Mouse (Mus musculus): ENCODE measurements around the gene Notum. TPM values are rescaled to one million over a fixed set of nuclear protein-coding genes. Genes with fewer than 3 reads are reported as not detected.
A peak's percentile ranks its signal among the peaks of the same experiment; 100 is the strongest.
"Not testable (repeated sequence)": the region's sequence is repeated elsewhere in the genome, so short reads cannot be mapped to it uniquely, and the experiment has no call there.

Notum gene
- polyA plus RNA-seq, 1 experiment from 2014 or later, result 0.29 TPM

- H3K36me3 ChIP-seq (replicated peaks; ENCODE audit: insufficient read depth, low read length), result peaks cover 37% of the 10 kb centered on the region
- H3K4me2 ChIP-seq (ENCODE audit: low read depth, low read length), result no peak overlapping the region
- H3K4me1 ChIP-seq (ENCODE audit: insufficient read depth), result peaks cover 11% of the 10 kb centered on the region; the same call in 1 of the 2 replicates
- H3K4me3 ChIP-seq (ENCODE audit: low read depth, low read length), result no peak overlapping the region
- no peak for ATAC-seq
- H3K9me3 ChIP-seq (ENCODE audit: low read length), result no peaks in the 10 kb centered on the region
- H3K9ac ChIP-seq (replicated peaks), result no peak overlapping the region
- TF ChIP-seq EP300 (IDR thresholded peaks at IDR 0.05; ENCODE audit: low read depth) (no peak), CTCF (IDR thresholded peaks at IDR 0.05; ENCODE audit: low read depth) (no peak)
- H3K27ac ChIP-seq (ENCODE audit: low read depth), result no peak overlapping the region
- H3K27me3 ChIP-seq (ENCODE audit: insufficient read depth, low read length), result no peaks in the 10 kb centered on the region
- no peak for DNase-seq
- WGBS (ENCODE audit: insufficient replicate concordance), result 75% methylated on average over 3 of the region's 3 CpGs
Observed at GRCm38 (mm10) chr11:120683536-120683935, 22.6 kb upstream of the Notum start.

DNA sequence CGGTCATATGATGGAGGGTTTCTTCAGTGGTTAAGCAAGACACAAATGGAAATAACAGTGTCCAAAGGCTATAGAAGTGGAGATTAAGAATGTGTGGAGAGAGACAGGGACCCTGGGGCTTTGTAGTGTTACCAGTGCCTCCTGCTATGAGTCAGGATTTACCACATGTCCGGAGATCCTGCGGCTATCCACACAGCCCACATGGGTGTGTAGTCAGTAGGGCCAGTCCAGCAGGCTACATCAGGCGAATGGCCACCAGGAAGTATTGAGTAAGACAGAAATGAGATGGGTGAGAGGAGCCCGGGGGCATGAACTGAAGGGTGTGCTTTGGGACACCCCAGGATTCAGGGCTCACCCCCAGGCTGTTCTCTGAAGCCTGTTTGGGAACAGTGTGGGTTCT lies 21.7 kb upstream of the Notum start:
- Histone ChIP-seq H3K4me2 (ENCODE audit: low read depth, low read length) (no peak overlapping the region), H3K36me3 (replicated peaks; ENCODE audit: insufficient read depth, low read length) (peaks cover 37% of the 10 kb centered on the region), H3K4me3 (ENCODE audit: low read depth, low read length) (no peak overlapping the region), H3K9me3 (ENCODE audit: low read length) (no peaks in the 10 kb centered on the region), H3K27me3 (ENCODE audit: insufficient read depth, low read length) (no peaks in the 10 kb centered on the region), H3K9ac (replicated peaks) (no peak overlapping the region), H3K4me1 (ENCODE audit: insufficient read depth) (peaks cover 11% of the 10 kb centered on the region; the same call in 1 of the 2 replicates), H3K27ac (ENCODE audit: low read depth) (no peak overlapping the region)
- WGBS (ENCODE audit: insufficient replicate concordance), result 87% methylated on average over 5 of the region's 5 CpGs
- DNase-seq, result no peak
- ATAC-seq, result no peak
- TF ChIP-seq CTCF (IDR thresholded peaks at IDR 0.05; ENCODE audit: low read depth), result no peak
- no peak for TF ChIP-seq EP300 (IDR thresholded peaks at IDR 0.05; ENCODE audit: low read depth)

GRCm38 (mm10) chr11:120679909-120680308 lies 18.9 kb upstream of the Notum start:
- WGBS (ENCODE audit: insufficient replicate concordance), result 65% methylated on average over 3 of the region's 3 CpGs
- Histone ChIP-seq H3K27ac (ENCODE audit: low read depth) (0 out of 2 replicates have a peak overlapping the region, but pooled peaks have one; percentile 13), H3K4me2 (ENCODE audit: low read depth, low read length) (no peak overlapping the region), H3K4me3 (ENCODE audit: low read depth, low read length) (no peak overlapping the region), H3K9ac (replicated peaks) (no peak overlapping the region), H3K36me3 (replicated peaks; ENCODE audit: insufficient read depth, low read length) (peaks cover 31% of the 10 kb centered on the region), H3K27me3 (ENCODE audit: insufficient read depth, low read length) (no peaks in the 10 kb centered on the region), H3K9me3 (ENCODE audit: low read length) (no peaks in the 10 kb centered on the region), H3K4me1 (ENCODE audit: insufficient read depth) (peaks cover 18% of the 10 kb centered on the region)
- TF ChIP-seq CTCF (IDR thresholded peaks at IDR 0.05; ENCODE audit: low read depth) (peak; percentile 75), EP300 (IDR thresholded peaks at IDR 0.05; ENCODE audit: low read depth) (no peak)
- DNase-seq, result peak; percentile 52
- peak; percentile 73 for ATAC-seq

- DNase-seq, result no peak
- ATAC-seq, result no peak
- H3K36me3 ChIP-seq (replicated peaks; ENCODE audit: insufficient read depth, low read length), result peaks cover 29% of the 10 kb centered on the region
- no peak overlapping the region for H3K9ac ChIP-seq (replicated peaks)
- 79% methylated on average over 4 of the region's 4 CpGs for WGBS (ENCODE audit: insufficient replicate concordance)
- H3K9me3 ChIP-seq (ENCODE audit: low read length), result no peaks in the 10 kb centered on the region
- H3K4me3 ChIP-seq (ENCODE audit: low read depth, low read length), result no peak overlapping the region
- peaks cover 37% of the 10 kb centered on the region for H3K4me1 ChIP-seq (ENCODE audit: insufficient read depth)
- no peaks in the 10 kb centered on the region for H3K27me3 ChIP-seq (ENCODE audit: insufficient read depth, low read length)
- H3K27ac ChIP-seq (ENCODE audit: low read depth), result 0 out of 2 replicates have a peak overlapping the region, but pooled peaks have one; percentile 55
- H3K4me2 ChIP-seq (ENCODE audit: low read depth, low read length), result no peak overlapping the region
- TF ChIP-seq EP300 (IDR thresholded peaks at IDR 0.05; ENCODE audit: low read depth) (no peak), CTCF (IDR thresholded peaks at IDR 0.05; ENCODE audit: low read depth) (no peak)
Observed at GRCm38 (mm10) chr11:120676951-120677350, 16.0 kb upstream of the Notum start.

DNA sequence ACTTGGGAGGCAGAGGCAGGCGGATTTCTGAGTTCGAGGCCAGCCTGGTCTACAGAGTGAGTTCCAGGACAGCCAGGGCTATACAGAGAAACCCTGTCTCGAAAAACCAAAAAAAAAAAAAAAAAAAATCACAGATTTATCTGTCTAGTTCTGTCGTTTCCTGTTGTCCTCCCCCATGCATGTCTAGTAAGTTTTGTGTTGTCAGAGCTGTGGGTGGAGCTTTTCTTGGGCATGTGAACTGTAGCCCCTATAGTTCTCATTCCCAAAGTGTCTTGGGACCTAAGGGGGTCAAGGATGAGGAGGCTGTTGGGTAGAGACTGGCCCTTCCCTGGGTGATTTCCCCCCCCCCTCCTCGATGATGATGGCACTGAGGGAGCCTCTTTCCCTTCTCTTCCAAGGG lies 14.9 kb upstream of the Notum start:
- H3K4me1 ChIP-seq (ENCODE audit: insufficient read depth), result peaks cover 37% of the 10 kb centered on the region
- H3K27me3 ChIP-seq (ENCODE audit: insufficient read depth, low read length); ATAC-seq; H3K4me3 ChIP-seq (ENCODE audit: low read depth, low read length); H3K27ac ChIP-seq (ENCODE audit: low read depth); DNase-seq; H3K9me3 ChIP-seq (ENCODE audit: low read length); H3K4me2 ChIP-seq (ENCODE audit: low read depth, low read length): not testable (repeated sequence)
- H3K36me3 ChIP-seq (replicated peaks; ENCODE audit: insufficient read depth, low read length), result peaks cover 22% of the 10 kb centered on the region
- 0 out of 2 replicates have a peak overlapping the region, but pooled peaks have one; percentile 16 for H3K9ac ChIP-seq (replicated peaks)
- WGBS (ENCODE audit: insufficient replicate concordance), result 66% methylated on average over 4 of the region's 5 CpGs

DNA sequence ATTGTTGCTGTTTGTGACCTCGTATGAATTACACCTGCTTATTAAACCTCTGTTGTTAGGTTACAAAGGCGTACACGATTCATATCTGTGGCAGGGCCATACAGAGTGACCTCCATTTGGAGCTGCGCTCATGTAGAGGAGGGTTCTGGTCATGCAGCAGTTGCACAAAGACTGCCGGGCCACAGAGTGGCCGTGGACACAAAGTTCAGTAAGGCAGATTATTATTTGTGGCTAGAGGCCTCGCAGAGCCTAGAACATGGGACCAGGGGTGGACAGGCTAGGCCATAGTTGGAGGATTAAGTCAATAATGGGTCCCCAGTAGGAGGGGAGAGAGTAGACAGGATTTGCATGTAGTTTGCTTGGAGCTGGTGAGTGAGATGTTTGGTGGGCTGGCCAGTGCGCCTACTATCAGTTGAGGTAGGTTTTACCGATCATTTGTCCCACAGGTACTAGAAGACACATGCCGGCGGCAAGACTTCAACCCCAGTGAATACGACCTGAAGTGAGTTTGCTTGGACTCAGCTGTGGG lies 12.7 kb upstream of the Notum start:
- Histone ChIP-seq H3K9me3 (ENCODE audit: low read length) (no peaks in the 10 kb centered on the region), H3K27ac (ENCODE audit: low read depth) (peak overlapping the region; percentile 83), H3K9ac (replicated peaks) (peak overlapping the region; percentile 71), H3K36me3 (replicated peaks; ENCODE audit: insufficient read depth, low read length) (peaks cover 9% of the 10 kb centered on the region), H3K4me3 (ENCODE audit: low read depth, low read length) (peak overlapping the region; percentile 75), H3K4me1 (ENCODE audit: insufficient read depth) (peaks cover 37% of the 10 kb centered on the region), H3K27me3 (ENCODE audit: insufficient read depth, low read length) (no peaks in the 10 kb centered on the region), H3K4me2 (ENCODE audit: low read depth, low read length) (peak overlapping the region; percentile 79)
- TF ChIP-seq CTCF (IDR thresholded peaks at IDR 0.05; ENCODE audit: low read depth) (no peak), EP300 (IDR thresholded peaks at IDR 0.05; ENCODE audit: low read depth) (peak; percentile 48; the same call in 1 of the 2 replicates)
- DNase-seq (no peak), ATAC-seq (peak; percentile 16)
- WGBS (ENCODE audit: insufficient replicate concordance), result 30% methylated on average over 12 of the region's 12 CpGs
